Mouse (Mus musculus) ovary, adult 18-20 months (tissue): ENCODE data around the gene Olfr961.

Source experiments
- DNase-seq: peaks from one replicate; pipeline ENCODE4 v3.0.0; 2022; ENCODE audit warnings: low spot score, mixed read lengths

Olfr961 gene

DNA sequence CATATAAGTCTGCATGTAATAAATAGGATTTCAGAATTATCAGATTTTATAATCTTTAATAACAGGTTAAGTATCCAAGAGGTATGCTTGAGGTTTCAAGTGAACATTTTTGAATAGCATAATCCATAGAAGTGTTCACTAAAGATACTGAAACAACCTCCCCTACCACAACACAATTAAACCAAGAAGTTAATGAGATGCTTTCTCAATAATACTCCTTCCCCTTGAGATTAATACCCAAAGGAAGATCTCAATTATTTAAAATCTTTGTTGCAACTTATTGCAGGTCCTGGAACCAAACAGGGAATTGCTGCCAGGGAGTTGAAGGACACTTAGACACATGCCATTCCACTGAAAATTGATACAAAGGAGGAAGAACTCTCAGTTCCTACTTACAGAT is at the start of gene Olfr961:
TSS of gene Olfr961 (plus strand) at position 301 of the 400 bp plus-strand sequence.
- no peak for DNase-seq

GRCm38 (mm10) chr9:39602536-39603332 is 42.2 kb upstream of the Olfr961 start:
- DNase-seq, result no peak

DNA sequence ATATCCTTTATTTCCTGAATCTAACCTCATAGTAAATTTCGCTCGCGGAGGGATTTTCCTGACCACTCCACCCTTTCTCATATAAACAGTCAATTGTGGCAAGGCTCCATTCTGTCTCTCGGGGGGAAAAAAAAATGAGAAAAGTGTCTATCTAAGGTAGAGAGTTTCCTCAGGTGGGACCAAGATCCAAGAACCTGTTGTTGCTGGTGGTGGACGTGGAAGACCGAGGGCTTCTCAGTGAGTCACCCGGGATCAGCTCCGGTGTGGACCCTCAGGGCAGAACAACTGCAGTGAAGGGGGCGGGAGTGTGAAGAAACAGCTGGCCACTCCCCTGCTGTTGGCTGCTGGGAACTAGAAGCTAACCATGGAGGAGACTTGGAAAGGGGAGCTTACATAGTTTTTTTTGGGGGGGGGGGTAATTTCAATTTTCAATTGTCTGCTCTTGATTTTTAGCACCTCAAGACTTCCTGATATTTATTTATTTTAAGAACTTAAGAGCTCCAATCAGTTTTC is 41.5 kb upstream of the Olfr961 start:
- DNase-seq, result no peak

DNA sequence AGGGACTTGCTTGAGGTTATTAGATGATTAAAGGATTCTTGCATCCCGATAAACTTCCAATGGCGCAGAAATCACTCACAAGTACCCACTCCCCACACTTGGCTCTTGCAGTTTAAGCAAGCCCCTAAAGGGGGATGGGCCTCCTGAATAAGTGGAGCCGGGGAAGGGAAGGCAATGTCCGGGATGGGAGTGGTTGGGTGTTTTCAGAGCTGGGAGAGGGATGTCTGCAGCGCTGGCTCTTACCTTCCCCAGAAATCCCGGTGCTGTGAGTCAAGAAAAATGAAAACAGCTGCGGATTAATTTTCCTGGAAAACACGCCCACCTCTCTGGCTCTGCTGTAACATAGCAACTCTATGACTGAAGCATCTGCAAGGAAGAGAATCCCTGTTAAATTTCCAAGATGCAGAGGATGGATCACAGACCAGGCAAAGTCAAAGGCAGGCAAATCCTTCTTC is 40.9 kb upstream of the Olfr961 start, which contains the start of gene AW551984:
TSS of gene AW551984 (minus strand) at position 405 of the 455 bp plus-strand sequence.
- DNase-seq, result no peak

- DNase-seq, result no peak
Measured at GRCm38 (mm10) chr9:39608497-39608896, 36.4 kb upstream of the Olfr961 start.

- no peak for DNase-seq
Measured at GRCm38 (mm10) chr9:39610355-39610754, 34.5 kb upstream of the Olfr961 start, which contains the start of gene Olfr148. TSS of gene Olfr148 (plus strand) at chr9:39610655.

DNA sequence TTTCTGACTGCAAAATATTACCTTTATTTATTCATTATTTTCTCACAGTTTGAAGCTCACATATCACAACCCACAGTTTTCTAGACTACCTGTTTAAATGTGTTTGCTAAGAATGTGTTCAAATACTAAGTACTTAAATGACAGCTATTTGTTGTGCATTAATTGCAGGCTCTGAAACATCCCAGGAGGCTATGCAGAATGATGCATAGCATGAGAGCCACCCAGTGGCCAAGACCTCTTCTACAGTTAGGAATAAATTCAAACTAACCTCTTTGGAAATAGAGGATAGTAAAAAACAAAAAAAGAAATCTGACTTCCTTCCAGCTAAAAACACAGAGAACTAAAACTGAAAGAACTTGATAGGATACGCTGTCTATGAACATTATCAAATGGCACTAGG is 32.9 kb upstream of the Olfr961 start:
- DNase-seq, result no peak

GRCm38 (mm10) chr9:39621073-39621472 is 23.8 kb upstream of the Olfr961 start, which contains the start of gene Olfr960:
TSS of gene Olfr960 (plus strand) at chr9:39621373.
- no peak for DNase-seq

DNA sequence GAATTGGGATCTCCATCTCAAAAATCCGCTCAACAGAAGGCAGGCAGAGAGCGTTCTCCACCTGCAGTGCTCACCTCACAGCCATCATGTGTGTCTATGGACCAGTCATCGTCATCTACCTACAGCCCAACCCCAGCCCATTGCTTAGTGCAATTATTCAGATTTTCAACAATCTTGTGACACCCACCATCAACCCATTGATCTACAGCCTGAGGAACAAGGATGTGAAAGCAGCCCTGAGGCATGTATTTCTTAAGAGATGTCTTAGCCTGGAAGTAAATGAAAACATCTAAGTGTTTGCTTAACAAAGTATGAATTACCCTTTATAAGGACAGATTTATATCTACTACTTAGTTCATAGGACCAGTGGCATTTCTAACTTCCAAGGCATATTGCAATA is 21.1 kb upstream of the Olfr961 start:
- no peak for DNase-seq

DNA sequence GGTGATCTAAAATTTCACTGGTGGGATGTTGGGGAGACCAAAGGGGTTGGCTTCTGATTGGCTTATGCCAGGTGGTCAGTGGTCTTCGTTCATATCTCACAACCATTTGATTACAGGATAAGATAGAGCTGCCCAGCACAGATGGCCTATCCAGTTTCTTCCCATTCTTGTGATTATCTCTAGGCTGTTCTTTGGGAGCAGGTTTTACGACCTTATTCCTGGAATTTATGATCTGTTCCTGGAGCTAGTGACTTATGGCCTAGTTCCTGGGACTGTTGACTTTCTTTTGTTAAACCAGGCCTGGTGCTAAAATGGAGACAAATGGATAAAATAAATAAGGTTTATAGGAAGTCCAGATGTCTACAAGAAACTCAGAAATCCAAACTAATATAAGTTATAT is 20.2 kb upstream of the Olfr961 start:
- DNase-seq, result no peak

DNA sequence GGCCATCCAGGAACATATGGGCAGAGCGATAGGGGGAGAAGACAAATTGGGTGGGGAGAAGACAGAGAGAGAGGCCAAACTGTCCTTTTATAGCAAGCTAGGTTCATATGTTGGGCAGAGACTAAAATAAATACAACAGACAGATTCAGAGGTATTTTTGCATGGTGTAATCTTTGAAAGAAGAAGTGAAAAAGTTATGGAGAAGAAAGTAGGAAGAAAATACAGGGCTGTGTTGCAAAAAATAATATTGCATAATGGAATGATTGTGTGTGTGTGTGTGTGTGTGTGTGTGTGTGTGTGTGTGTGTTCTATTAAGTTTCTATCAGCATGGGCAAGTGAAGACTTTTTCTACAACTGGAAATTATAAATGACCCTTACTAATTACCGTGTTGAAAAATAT is 15.8 kb upstream of the Olfr961 start:
- DNase-seq, result no peak

DNA sequence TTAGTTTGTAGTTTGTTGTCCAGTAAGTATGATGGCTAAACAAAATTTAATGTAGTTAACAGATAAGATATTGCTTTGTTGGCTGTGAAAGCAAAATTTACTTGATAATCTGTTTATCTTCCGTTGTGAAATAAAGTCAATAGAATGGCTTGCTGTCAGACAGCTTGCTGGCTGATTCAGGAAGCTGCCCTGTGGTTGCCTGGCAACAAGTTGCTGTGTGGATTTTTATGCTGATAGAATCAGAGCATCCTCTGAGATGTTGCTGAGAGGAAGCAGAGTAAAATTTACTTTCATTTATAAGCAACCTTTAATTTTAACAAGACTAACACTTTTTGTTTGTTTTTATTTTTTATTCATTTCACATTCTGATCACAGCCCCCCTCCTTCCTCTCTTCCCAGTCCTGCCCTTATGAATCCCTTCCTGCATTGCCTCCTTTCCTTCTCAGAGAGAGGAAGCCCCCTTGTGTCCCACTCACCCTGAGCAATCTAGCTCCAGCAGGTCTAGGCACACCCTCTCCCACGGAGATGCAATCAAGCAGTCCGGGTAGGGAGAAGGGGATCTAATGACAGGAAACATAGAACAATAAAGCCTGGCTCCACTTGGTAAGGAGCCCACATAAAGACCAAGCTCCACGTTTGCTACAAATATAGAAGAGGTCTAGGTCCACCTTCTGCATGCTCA is 10.8 kb upstream of the Olfr961 start:
- no peak for DNase-seq

GRCm38 (mm10) chr9:39647382-39647781 is 2.5 kb downstream of the Olfr961 start:
- no peak for DNase-seq

DNA sequence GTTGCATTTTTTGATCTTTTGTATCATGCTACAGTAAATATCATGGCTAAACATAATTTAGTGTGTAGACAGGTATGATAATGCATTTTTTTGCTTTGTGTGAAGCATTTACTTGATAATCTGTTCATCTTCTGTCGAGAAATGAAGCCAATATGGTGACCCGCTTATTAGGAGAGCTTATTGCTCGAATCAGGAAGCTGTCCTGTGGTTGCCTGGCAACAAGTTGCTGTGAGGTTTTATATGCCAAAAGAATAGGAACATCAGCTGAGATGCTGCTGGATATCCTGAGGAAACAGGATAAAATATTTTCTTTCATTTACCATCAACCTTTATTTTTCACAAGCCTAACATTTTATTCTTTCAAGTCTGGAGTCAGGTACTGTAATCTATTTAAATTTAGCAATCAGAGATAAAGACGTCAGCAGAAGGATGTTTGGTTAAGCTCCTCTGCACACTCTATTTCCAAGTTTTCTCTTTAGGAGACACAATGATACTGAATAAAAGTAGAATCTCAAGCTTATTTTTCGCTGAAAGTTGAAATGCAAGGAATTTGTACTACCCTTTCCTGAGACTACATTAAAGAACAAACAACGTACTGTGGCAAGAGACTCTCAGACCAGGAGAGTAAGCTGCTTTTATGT is 10.0 kb downstream of the Olfr961 start:
- DNase-seq, result no peak

DNA sequence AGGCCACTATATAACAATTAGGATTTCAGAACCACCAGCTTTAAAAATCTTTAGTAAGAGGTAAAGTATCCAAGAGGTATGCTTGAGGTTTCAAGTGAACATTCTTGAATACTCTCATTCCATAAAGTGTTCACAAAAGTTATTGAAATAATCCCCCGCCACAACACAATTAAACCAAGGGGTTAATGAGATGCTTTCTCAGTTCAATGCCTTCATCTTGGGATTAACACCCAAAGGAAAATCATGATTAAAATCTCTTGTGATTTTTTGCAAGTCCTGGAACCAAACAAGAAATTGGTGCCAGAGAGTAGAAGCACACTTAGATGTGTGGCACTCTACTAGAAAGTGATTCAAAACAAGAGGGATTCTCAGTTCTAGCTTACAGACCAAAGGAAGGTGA is 22.0 kb downstream of the Olfr961 start, which contains the start of gene Olfr963:
TSS of gene Olfr963 (plus strand) at position 301 of the 400 bp plus-strand sequence.
- no peak for DNase-seq

DNA sequence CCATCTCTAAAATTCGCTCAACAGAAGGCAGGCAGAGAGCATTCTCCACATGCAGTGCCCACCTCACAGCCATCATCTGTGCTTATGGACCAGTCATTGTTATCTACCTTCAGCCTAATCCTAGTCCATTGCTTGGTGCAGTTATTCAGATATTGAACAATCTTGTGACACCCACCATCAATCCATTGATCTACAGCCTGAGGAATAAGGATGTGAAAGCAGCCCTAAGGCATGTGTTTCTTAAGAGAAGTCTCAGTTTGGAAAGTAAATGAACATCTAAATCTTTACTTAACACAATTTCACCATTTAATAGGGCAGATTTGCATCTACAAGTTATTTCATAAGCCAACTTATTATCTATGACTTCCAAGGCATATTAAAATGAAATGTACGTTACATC is 24.8 kb downstream of the Olfr961 start:
- no peak for DNase-seq

DNA sequence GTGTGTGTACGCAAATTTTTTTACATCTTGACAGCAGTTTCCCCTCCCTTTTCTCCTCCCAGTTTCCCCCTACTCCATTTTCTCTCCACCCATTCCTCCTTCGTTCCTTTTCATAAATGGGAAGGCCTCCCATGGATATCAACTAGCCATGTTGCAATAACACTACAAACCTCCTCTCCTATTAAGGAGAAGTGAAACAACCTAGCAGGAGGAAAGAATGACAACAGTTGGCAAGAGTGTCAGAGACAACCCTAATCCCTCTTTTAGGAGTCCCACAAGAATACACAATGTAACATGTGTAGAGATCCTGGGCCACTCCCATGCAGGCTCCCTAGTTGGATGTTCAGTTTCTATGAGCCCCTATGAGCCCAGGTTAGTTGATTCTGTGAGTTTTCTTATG is 29.9 kb downstream of the Olfr961 start:
- DNase-seq, result no peak

- no peak for DNase-seq
Measured at GRCm38 (mm10) chr9:39678557-39678956, 33.7 kb downstream of the Olfr961 start.

DNA sequence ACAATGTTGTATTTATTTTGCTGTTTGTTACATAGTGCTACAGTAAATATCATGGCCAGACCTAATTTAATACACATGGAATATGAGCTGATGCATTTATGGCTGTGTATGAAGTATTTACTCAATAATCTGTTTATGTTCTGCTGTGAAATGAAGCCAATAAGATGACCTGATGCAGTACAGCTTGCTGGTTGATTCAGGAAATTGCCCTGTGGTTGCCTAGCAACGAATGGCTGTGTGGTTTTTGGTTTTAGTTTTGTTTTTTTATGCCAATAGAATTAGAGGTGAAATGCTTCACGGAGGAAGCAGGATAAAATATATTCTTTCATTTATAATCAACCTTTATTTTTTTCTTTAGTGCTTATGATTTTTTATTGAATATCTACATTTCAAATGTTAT is 34.4 kb downstream of the Olfr961 start:
- DNase-seq, result no peak
